Mouse (Mus musculus): ENCODE data around the gene Dap. TPM values are rescaled to one million over a fixed set of nuclear protein-coding genes. Genes with fewer than 3 reads are reported as not detected.

The Dap gene
- polyA plus RNA-seq, 1 experiment from 2014 or later, result 65.1 TPM

DNA sequence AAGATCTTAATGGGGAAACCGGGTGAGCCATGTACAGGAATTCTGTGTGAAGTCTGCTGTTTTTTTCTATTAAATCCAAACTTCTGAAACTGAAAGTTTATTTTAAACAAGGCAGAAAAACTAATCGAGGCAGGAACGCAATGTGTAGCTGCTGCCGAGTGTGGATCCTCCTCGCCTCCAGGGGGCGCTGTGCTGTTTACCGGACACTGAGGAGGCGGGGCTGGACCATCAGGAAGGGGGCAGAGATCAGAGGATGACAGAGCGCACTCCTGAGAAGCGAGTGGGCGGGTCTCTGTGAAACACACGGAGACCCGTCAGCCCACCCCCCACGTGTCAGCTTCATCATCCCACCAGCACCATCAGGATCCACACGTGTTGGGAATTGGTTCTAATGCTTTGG, 85.4 kb downstream of the Dap start:
- no peak for ATAC-seq (replicated peaks; ENCODE audit: insufficient number of reproducible peaks, low FRiP score, low TSS enrichment)
- H3K27ac ChIP-seq (ENCODE audit: low read depth, low read length), result no peak overlapping the region
- H3K36me3 ChIP-seq (ENCODE audit: control insufficient read depth, insufficient read depth, low read length), result no peaks in the 10 kb centered on the region
- H3K9me3 ChIP-seq (replicated peaks; ENCODE audit: control insufficient read depth, low read length), result no peaks in the 10 kb centered on the region
- no peaks in the 10 kb centered on the region for H3K27me3 ChIP-seq (ENCODE audit: control insufficient read depth, insufficient read depth, low read length)
- WGBS (ENCODE audit: insufficient replicate concordance), result 58% methylated on average over 15 of the region's 15 CpGs
- 0 out of 2 replicates have a peak, but pooled peaks cover 3% of the 10 kb centered on the region for H3K4me1 ChIP-seq (ENCODE audit: control insufficient read depth, insufficient read depth, low read length)
- no peak overlapping the region for H3K4me2 ChIP-seq
- no peak overlapping the region for H3K9ac ChIP-seq (ENCODE audit: low read depth, low read length)
- H3K4me3 ChIP-seq (ENCODE audit: low read depth, low read length), result no peak overlapping the region

DNA sequence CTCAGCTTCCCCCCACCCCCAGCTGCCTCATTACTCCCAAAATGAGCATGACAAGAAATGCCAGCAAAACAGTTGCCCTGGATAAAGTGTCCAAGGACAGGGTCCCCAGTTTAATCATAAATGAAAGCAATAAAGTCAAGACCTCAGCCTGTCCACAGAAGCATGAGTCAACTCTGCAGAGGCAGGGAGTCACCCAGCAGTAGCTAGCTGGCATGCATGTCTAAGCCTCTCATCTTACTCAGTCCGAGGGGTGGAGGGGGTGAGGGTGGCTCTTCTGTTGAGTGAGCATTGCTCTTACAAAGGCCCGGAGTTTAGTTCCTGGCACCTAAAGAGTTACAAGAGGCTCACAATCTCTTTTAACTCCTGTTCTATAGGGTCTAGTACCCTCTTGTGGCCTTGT, 87.9 kb downstream of the Dap start:
- no peaks in the 10 kb centered on the region for H3K36me3 ChIP-seq (ENCODE audit: control insufficient read depth, insufficient read depth, low read length)
- no peak overlapping the region for H3K4me2 ChIP-seq
- no peaks in the 10 kb centered on the region for H3K9me3 ChIP-seq (replicated peaks; ENCODE audit: control insufficient read depth, low read length)
- no peak overlapping the region for H3K9ac ChIP-seq (ENCODE audit: low read depth, low read length)
- no peaks in the 10 kb centered on the region for H3K4me1 ChIP-seq (ENCODE audit: control insufficient read depth, insufficient read depth, low read length)
- H3K27me3 ChIP-seq (ENCODE audit: control insufficient read depth, insufficient read depth, low read length), result no peaks in the 10 kb centered on the region
- 68% methylated on average over 2 of the region's 2 CpGs for WGBS (ENCODE audit: insufficient replicate concordance)
- no peak overlapping the region for H3K4me3 ChIP-seq (ENCODE audit: low read depth, low read length)
- H3K27ac ChIP-seq (ENCODE audit: low read depth, low read length), result no peak overlapping the region
- no peak for ATAC-seq (replicated peaks; ENCODE audit: insufficient number of reproducible peaks, low FRiP score, low TSS enrichment)

DNA sequence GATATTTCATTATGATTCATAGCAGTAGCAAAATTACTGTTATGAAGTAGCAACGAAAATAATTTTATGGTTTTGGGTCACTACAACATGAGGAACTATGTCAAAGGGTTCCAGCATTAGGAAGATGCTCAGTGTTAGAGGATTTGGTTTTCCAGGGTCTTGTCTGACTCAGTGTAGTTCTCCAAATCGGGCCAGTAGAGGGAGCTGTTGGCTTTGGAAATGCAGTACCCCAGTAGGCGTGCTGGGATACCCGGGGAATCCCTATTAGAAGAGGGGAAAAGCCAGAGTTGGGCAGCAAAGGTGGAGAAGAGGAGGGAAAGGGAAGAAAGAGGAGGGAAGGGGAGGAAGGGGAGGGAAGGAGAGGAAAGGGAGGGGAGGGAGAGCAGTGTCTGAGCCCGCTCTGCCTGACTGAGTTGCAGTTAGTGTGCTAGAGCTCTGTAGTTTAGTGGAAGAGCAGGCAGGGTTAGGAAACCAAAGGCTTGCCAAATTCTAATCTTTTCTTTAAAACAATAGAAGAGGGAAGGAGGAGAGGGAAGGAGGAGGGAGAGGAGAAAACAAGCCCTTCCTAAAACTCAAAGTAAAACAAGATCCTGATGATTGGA, 91.6 kb downstream of the Dap start:
- Histone ChIP-seq H3K9me3 (replicated peaks; ENCODE audit: control insufficient read depth, low read length) (no peaks in the 10 kb centered on the region), H3K4me2 (no peak overlapping the region), H3K27me3 (ENCODE audit: control insufficient read depth, insufficient read depth, low read length) (no peaks in the 10 kb centered on the region), H3K36me3 (ENCODE audit: control insufficient read depth, insufficient read depth, low read length) (no peaks in the 10 kb centered on the region), H3K4me3 (ENCODE audit: low read depth, low read length) (no peak overlapping the region), H3K27ac (ENCODE audit: low read depth, low read length) (no peak overlapping the region), H3K9ac (ENCODE audit: low read depth, low read length) (no peak overlapping the region), H3K4me1 (ENCODE audit: control insufficient read depth, insufficient read depth, low read length) (no peaks in the 10 kb centered on the region)
- ATAC-seq (replicated peaks; ENCODE audit: insufficient number of reproducible peaks, low FRiP score, low TSS enrichment), result peak; percentile 66; the same call in 1 of the 2 replicates
- 6% methylated on average over 5 of the region's 5 CpGs for WGBS (ENCODE audit: insufficient replicate concordance)

DNA sequence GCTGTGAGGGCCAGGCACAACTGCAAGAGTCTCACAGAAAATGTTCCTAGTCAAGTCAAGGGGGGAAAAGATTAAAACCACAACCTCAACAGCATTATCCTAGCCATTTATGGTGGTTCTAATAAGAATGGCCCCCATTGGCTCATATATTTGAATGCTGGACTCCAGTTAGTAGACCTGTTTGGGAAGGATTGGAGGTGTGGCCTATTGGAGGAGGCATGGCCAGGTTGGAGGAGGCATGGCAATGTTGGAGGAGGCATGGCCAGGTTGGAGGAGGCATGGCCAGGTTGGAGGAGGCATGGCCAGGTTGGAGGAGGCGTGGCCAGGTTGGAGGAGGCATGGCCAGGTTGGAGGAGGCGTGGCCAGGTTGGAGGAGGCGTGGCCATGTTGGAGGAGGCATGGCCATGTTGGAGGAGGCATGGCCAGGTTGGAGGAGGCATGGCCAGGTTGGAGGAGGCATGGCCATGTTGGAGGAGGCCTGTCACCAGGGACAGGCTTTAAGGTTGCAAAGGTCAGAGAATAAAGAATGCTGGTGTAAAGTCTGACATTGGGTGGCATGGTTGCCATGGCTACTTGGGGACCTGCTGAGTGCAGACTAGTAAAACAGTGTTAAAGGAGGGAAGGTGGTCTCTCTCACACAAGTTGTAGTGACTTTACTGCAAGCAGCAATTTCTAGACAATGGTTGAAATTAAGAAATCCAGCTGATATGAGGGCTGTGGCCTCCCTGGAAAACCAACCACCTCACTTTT, 93.1 kb downstream of the Dap start:
- Histone ChIP-seq H3K4me2 (no peak overlapping the region), H3K9me3 (replicated peaks; ENCODE audit: control insufficient read depth, low read length) (no peaks in the 10 kb centered on the region), H3K36me3 (ENCODE audit: control insufficient read depth, insufficient read depth, low read length) (no peaks in the 10 kb centered on the region), H3K9ac (ENCODE audit: low read depth, low read length) (no peak overlapping the region), H3K4me3 (ENCODE audit: low read depth, low read length) (no peak overlapping the region), H3K4me1 (ENCODE audit: control insufficient read depth, insufficient read depth, low read length) (no peaks in the 10 kb centered on the region), H3K27me3 (ENCODE audit: control insufficient read depth, insufficient read depth, low read length) (no peaks in the 10 kb centered on the region), H3K27ac (ENCODE audit: low read depth, low read length) (no peak overlapping the region)
- no peak for ATAC-seq (replicated peaks; ENCODE audit: insufficient number of reproducible peaks, low FRiP score, low TSS enrichment)
- WGBS (ENCODE audit: insufficient replicate concordance), result 75% methylated on average over 3 of the region's 3 CpGs

DNA sequence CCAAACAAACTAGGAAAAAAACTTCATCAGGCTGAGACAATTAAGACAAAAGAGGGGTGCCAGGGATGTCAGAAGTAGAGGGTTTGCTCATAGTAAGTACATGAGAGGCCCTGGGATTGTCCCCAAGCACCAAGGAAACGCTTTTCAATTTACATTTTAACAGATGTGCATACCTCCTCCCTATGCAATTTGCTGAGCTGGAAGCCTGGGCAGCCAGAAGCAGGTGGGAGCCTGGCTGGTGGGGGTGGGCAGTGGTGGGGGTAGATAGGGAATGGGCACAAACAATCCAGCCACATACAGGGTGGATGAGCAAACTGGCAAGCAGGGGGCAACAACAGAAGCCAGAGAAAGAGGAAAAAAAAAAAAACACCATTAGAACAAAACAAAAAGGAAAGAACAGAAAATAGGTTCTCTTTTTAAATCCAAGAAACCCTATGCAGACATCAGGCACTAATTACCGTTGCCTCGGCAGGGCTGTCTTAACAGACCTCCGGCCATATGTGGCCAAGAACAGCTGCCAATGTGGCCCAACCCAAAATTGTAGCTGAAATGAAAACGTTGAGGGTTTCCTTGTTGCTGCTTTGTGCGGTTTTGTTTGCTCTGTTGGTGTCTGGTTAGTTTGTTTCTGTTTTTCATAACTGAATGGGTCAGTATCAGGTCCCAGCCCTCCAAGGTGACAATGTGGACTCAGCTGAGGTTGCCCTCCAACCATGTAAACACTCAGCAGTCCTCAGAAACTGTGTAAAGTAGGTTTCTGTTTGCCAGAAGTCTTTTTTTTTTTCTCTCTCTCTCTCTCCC, 94.2 kb downstream of the Dap start:
- H3K27ac ChIP-seq (ENCODE audit: low read depth, low read length), result no peak overlapping the region
- 61% methylated on average over 6 of the region's 6 CpGs for WGBS (ENCODE audit: insufficient replicate concordance)
- no peaks in the 10 kb centered on the region for H3K9me3 ChIP-seq (replicated peaks; ENCODE audit: control insufficient read depth, low read length)
- H3K27me3 ChIP-seq (ENCODE audit: control insufficient read depth, insufficient read depth, low read length), result no peaks in the 10 kb centered on the region
- H3K4me3 ChIP-seq (ENCODE audit: low read depth, low read length), result no peak overlapping the region
- H3K4me1 ChIP-seq (ENCODE audit: control insufficient read depth, insufficient read depth, low read length), result no peaks in the 10 kb centered on the region
- no peak overlapping the region for H3K4me2 ChIP-seq
- no peak for ATAC-seq (replicated peaks; ENCODE audit: insufficient number of reproducible peaks, low FRiP score, low TSS enrichment)
- no peak overlapping the region for H3K9ac ChIP-seq (ENCODE audit: low read depth, low read length)
- H3K36me3 ChIP-seq (ENCODE audit: control insufficient read depth, insufficient read depth, low read length), result no peaks in the 10 kb centered on the region

DNA sequence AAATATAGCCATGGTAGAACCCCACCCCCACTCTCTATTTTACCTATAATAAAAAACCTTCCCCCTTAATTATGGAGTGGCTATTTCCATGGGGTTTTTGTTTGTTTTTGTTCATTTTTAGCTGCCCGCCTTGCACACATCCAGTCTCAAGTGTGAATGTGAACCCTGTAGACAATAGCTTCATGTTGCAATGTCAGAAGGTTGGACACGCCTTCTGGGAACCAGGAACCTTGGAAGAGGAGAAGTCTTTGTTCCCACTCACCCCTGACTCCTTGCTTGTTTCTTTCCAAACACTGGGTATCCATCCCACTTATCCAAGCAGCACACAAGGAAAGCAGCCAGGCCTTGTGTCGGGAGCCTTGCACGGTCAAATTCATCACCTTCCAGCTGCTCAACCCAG, 94.9 kb downstream of the Dap start:
- no peak overlapping the region for H3K27ac ChIP-seq (ENCODE audit: low read depth, low read length)

DNA sequence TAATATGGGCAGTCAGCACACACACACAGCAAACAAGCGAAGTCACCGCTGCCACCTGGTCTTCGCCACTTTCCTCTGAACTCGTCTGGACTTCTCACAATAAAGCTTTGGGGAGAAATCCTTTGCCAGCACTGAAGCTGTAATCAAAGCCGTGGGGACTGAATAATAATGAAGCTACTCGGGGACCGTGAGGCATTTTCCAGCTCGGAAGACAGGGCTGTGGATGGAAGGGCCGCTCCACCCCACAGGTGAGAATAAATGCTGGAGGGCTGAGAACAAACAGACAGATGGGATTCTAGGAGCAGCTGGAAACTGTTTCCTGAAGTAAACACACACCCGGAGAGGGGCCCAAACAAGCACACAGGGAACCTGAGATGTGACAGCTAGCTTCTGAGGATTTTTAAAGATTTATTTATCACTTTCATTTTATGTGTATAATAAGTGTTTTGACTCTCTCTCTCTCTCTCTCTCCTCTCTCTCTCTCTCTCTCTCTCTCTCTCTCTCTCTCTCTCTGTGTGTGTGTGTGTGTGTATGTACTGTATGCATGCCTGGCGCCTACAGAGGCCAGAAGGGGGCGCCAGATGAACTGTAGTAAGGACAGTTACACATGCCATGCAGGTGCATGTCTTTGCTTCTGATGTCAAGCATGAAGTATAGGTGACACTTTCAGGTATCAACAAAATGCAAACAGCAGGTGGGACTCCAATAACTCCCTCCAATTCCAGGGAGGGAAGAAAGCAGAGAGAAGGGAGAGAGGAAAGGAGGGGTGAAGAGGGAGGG, 96.7 kb downstream of the Dap start:
- H3K27ac ChIP-seq (ENCODE audit: low read depth, low read length), result no peak overlapping the region
- no peaks in the 10 kb centered on the region for H3K9me3 ChIP-seq (replicated peaks; ENCODE audit: control insufficient read depth, low read length)
- ATAC-seq (replicated peaks; ENCODE audit: insufficient number of reproducible peaks, low FRiP score, low TSS enrichment), result no peak
- H3K4me3 ChIP-seq (ENCODE audit: low read depth, low read length), result no peak overlapping the region
- H3K36me3 ChIP-seq (ENCODE audit: control insufficient read depth, insufficient read depth, low read length), result no peaks in the 10 kb centered on the region
- H3K27me3 ChIP-seq (ENCODE audit: control insufficient read depth, insufficient read depth, low read length), result no peaks in the 10 kb centered on the region
- H3K4me1 ChIP-seq (ENCODE audit: control insufficient read depth, insufficient read depth, low read length), result no peaks in the 10 kb centered on the region
- 76% methylated on average over 12 of the region's 12 CpGs for WGBS (ENCODE audit: insufficient replicate concordance)
- no peak overlapping the region for H3K9ac ChIP-seq (ENCODE audit: low read depth, low read length)
- H3K4me2 ChIP-seq, result no peak overlapping the region

More for the DNA sequence above, 94.9 kb downstream of the Dap start:
- Histone ChIP-seq H3K4me3 (ENCODE audit: low read depth, low read length) (no peak overlapping the region), H3K36me3 (ENCODE audit: control insufficient read depth, insufficient read depth, low read length) (no peaks in the 10 kb centered on the region), H3K27me3 (ENCODE audit: control insufficient read depth, insufficient read depth, low read length) (no peaks in the 10 kb centered on the region), H3K9me3 (replicated peaks; ENCODE audit: control insufficient read depth, low read length) (no peaks in the 10 kb centered on the region), H3K4me2 (no peak overlapping the region), H3K9ac (ENCODE audit: low read depth, low read length) (no peak overlapping the region), H3K4me1 (ENCODE audit: control insufficient read depth, insufficient read depth, low read length) (no peaks in the 10 kb centered on the region)
- WGBS (ENCODE audit: insufficient replicate concordance), result 73% methylated on average over 4 of the region's 4 CpGs
- ATAC-seq (replicated peaks; ENCODE audit: insufficient number of reproducible peaks, low FRiP score, low TSS enrichment), result no peak

DNA sequence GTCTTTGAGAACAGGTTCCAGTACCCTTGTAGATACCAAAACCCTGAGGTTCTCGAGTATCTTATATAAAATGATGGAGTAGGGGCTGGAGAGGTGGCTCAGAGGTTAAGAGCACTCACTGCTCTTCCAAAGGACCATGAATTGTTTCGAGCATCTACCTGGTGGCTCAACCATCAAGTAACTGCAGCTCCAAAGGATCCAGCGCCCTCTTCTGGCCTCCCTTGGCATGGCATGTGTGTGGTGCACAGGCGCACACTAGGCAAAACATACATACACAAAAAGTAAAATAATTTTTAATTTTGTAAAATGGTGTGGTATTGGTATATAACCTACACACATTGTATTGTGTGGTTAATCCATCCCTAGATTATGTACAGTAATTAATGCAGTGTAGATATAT, 99.6 kb downstream of the Dap start:
- Histone ChIP-seq H3K9ac (ENCODE audit: low read depth, low read length) (no peak overlapping the region), H3K27ac (ENCODE audit: low read depth, low read length) (no peak overlapping the region), H3K4me3 (ENCODE audit: low read depth, low read length) (no peak overlapping the region), H3K36me3 (ENCODE audit: control insufficient read depth, insufficient read depth, low read length) (no peaks in the 10 kb centered on the region), H3K4me2 (no peak overlapping the region), H3K4me1 (ENCODE audit: control insufficient read depth, insufficient read depth, low read length) (no peaks in the 10 kb centered on the region), H3K9me3 (replicated peaks; ENCODE audit: control insufficient read depth, low read length) (no peaks in the 10 kb centered on the region), H3K27me3 (ENCODE audit: control insufficient read depth, insufficient read depth, low read length) (no peaks in the 10 kb centered on the region)
- 70% methylated on average over 4 of the region's 4 CpGs for WGBS (ENCODE audit: insufficient replicate concordance)
- no peak for ATAC-seq (replicated peaks; ENCODE audit: insufficient number of reproducible peaks, low FRiP score, low TSS enrichment)
